Mouse (Mus musculus): Measurements from ENCODE around the gene Cym. TPM values are rescaled to one million over a fixed set of nuclear protein-coding genes. Genes with fewer than 3 reads are reported as not detected.

Gene Cym
- polyA plus RNA-seq, 1 experiment from 2014 or later, result not detected

GRCm38 (mm10) chr3:107233351-107233813 is 11.8 kb upstream of the Cym start:
- H3K9ac ChIP-seq (ENCODE audit: low read depth, low read length), result no peak overlapping the region
- H3K4me1 ChIP-seq (ENCODE audit: control insufficient read depth, insufficient read depth, low read length), result 0 out of 2 replicates have a peak, but pooled peaks cover 5% of the 10 kb centered on the region
- ATAC-seq (ENCODE audit: low read depth) (0 out of 2 replicates have a peak, but pooled peaks have one; percentile 8), DNase-seq (ENCODE audit: low spot score) (peak; percentile 83)
- 5% methylated on average over 11 of the region's 11 CpGs for WGBS
- H3K27ac ChIP-seq (replicated peaks; ENCODE audit: low read depth, low read length), result no peak overlapping the region
- no peaks in the 10 kb centered on the region for H3K9me3 ChIP-seq (ENCODE audit: control insufficient read depth, low read length)
- H3K27me3 ChIP-seq (replicated peaks; ENCODE audit: control insufficient read depth, insufficient read depth, low read length), result no peaks in the 10 kb centered on the region
- no peaks in the 10 kb centered on the region for H3K36me3 ChIP-seq (ENCODE audit: control insufficient read depth, insufficient read depth, low read length)
- H3K4me3 ChIP-seq (ENCODE audit: low read depth, low read length), result no peak overlapping the region
- H3K4me2 ChIP-seq (ENCODE audit: low read depth, low read length), result 0 out of 2 replicates have a peak overlapping the region, but pooled peaks have one; percentile 23

- Histone ChIP-seq H3K9me3 (ENCODE audit: control insufficient read depth, low read length) (no peaks in the 10 kb centered on the region), H3K4me2 (ENCODE audit: low read depth, low read length) (no peak overlapping the region), H3K9ac (ENCODE audit: low read depth, low read length) (no peak overlapping the region), H3K4me3 (ENCODE audit: low read depth, low read length) (no peak overlapping the region), H3K27ac (replicated peaks; ENCODE audit: low read depth, low read length) (no peak overlapping the region), H3K36me3 (ENCODE audit: control insufficient read depth, insufficient read depth, low read length) (no peaks in the 10 kb centered on the region), H3K4me1 (ENCODE audit: control insufficient read depth, insufficient read depth, low read length) (0 out of 2 replicates have a peak, but pooled peaks cover 5% of the 10 kb centered on the region), H3K27me3 (replicated peaks; ENCODE audit: control insufficient read depth, insufficient read depth, low read length) (no peaks in the 10 kb centered on the region)
- DNase-seq (ENCODE audit: low spot score) (peak; percentile 18), ATAC-seq (ENCODE audit: low read depth) (no peak)
- 38% methylated on average over 4 of the region's 4 CpGs for WGBS
Observed at GRCm38 (mm10) chr3:107231202-107231601, 9.7 kb upstream of the Cym start.

GRCm38 (mm10) chr3:107230527-107230926 is 9.0 kb upstream of the Cym start, which contains the start of gene A630076J17Rik:
Gene A630076J17Rik (plus strand): TSS chr3:107230614.
- Histone ChIP-seq H3K9ac (ENCODE audit: low read depth, low read length) (no peak within 1 kb of the TSS), H3K36me3 (ENCODE audit: control insufficient read depth, insufficient read depth, low read length) (no peaks in the 10 kb centered on the region), H3K4me3 (ENCODE audit: low read depth, low read length) (no peak within 1 kb of the TSS), H3K27me3 (replicated peaks; ENCODE audit: control insufficient read depth, insufficient read depth, low read length) (no peaks in the 10 kb centered on the region), H3K9me3 (ENCODE audit: control insufficient read depth, low read length) (no peaks in the 10 kb centered on the region), H3K27ac (replicated peaks; ENCODE audit: low read depth, low read length) (no peak within 1 kb of the TSS), H3K4me1 (ENCODE audit: control insufficient read depth, insufficient read depth, low read length) (0 out of 2 replicates have a peak, but pooled peaks cover 5% of the 10 kb centered on the region), H3K4me2 (ENCODE audit: low read depth, low read length) (no peak within 1 kb of the TSS)
- DNase-seq (ENCODE audit: low spot score) (no peak), ATAC-seq (ENCODE audit: low read depth) (no peak)
- whole genome bisulfite sequencing, result 47% methylated on average over 1 of the region's 1 CpGs

- no peaks in the 10 kb centered on the region for H3K36me3 ChIP-seq (ENCODE audit: control insufficient read depth, insufficient read depth, low read length)
- 0 out of 2 replicates have a peak, but pooled peaks cover 5% of the 10 kb centered on the region for H3K4me1 ChIP-seq (ENCODE audit: control insufficient read depth, insufficient read depth, low read length)
- DNase-seq (ENCODE audit: low spot score) (no peak), ATAC-seq (ENCODE audit: low read depth) (peak; percentile 44; the same call in 1 of the 2 replicates)
- H3K27ac ChIP-seq (replicated peaks; ENCODE audit: low read depth, low read length), result no peak overlapping the region
- H3K27me3 ChIP-seq (replicated peaks; ENCODE audit: control insufficient read depth, insufficient read depth, low read length), result no peaks in the 10 kb centered on the region
- H3K4me2 ChIP-seq (ENCODE audit: low read depth, low read length), result no peak overlapping the region
- WGBS, result 59% methylated on average over 5 of the region's 5 CpGs
- H3K9me3 ChIP-seq (ENCODE audit: control insufficient read depth, low read length), result no peaks in the 10 kb centered on the region
- H3K4me3 ChIP-seq (ENCODE audit: low read depth, low read length), result no peak overlapping the region
- H3K9ac ChIP-seq (ENCODE audit: low read depth, low read length), result no peak overlapping the region
Observed at GRCm38 (mm10) chr3:107229822-107230221, 8.3 kb upstream of the Cym start.

- DNase-seq (ENCODE audit: low spot score) (no peak), ATAC-seq (ENCODE audit: low read depth) (no peak)
- no peak overlapping the region for H3K9ac ChIP-seq (ENCODE audit: low read depth, low read length)
- H3K9me3 ChIP-seq (ENCODE audit: control insufficient read depth, low read length), result peaks cover 2% of the 10 kb centered on the region; the same call in 1 of the 2 replicates
- no peaks in the 10 kb centered on the region for H3K36me3 ChIP-seq (ENCODE audit: control insufficient read depth, insufficient read depth, low read length)
- H3K4me1 ChIP-seq (ENCODE audit: control insufficient read depth, insufficient read depth, low read length), result 0 out of 2 replicates have a peak, but pooled peaks cover 5% of the 10 kb centered on the region
- H3K27me3 ChIP-seq (replicated peaks; ENCODE audit: control insufficient read depth, insufficient read depth, low read length), result no peaks in the 10 kb centered on the region
- no peak overlapping the region for H3K4me3 ChIP-seq (ENCODE audit: low read depth, low read length)
- H3K27ac ChIP-seq (replicated peaks; ENCODE audit: low read depth, low read length), result no peak overlapping the region
- 78% methylated on average over 5 of the region's 5 CpGs for WGBS
- no peak overlapping the region for H3K4me2 ChIP-seq (ENCODE audit: low read depth, low read length)
Observed at GRCm38 (mm10) chr3:107229221-107229620, 7.7 kb upstream of the Cym start.

DNA sequence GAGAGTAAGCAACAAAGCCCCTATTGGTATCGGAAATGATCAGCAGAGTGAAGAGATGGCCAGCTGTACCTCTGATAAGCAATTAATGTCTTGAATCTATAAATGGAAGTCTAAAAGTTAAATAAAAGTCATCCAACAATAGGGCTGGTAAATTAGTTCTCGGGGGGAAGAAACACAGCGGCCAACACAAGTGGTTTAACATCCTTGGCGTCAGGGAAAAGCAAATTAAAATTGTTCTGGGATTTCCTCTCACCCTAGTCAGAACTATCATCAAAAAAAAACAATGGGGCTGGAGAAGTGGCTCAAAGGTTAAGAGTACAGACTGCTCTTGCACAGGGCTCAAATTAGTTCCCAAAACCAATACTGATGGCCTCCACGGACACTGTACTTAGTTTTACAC is 4.3 kb upstream of the Cym start:
- WGBS, result 89% methylated on average over 5 of the region's 5 CpGs

GRCm38 (mm10) chr3:107223230-107223629 is 1.7 kb upstream of the Cym start:
- Histone ChIP-seq H3K4me1 (ENCODE audit: control insufficient read depth, insufficient read depth, low read length) (no peaks in the 10 kb centered on the region), H3K27ac (replicated peaks; ENCODE audit: low read depth, low read length) (no peak overlapping the region), H3K27me3 (replicated peaks; ENCODE audit: control insufficient read depth, insufficient read depth, low read length) (no peaks in the 10 kb centered on the region), H3K9me3 (ENCODE audit: control insufficient read depth, low read length) (peaks cover 3% of the 10 kb centered on the region; the same call in 1 of the 2 replicates), H3K36me3 (ENCODE audit: control insufficient read depth, insufficient read depth, low read length) (no peaks in the 10 kb centered on the region), H3K4me3 (ENCODE audit: low read depth, low read length) (no peak overlapping the region), H3K9ac (ENCODE audit: low read depth, low read length) (no peak overlapping the region), H3K4me2 (ENCODE audit: low read depth, low read length) (no peak overlapping the region)
- ATAC-seq (ENCODE audit: low read depth) (no peak), DNase-seq (ENCODE audit: low spot score) (no peak)
- WGBS, result 76% methylated on average over 1 of the region's 1 CpGs

More for the DNA sequence above, 4.3 kb upstream of the Cym start:
- DNase-seq (ENCODE audit: low spot score) (no peak), ATAC-seq (ENCODE audit: low read depth) (no peak)
- Histone ChIP-seq H3K4me3 (ENCODE audit: low read depth, low read length) (no peak overlapping the region), H3K27me3 (replicated peaks; ENCODE audit: control insufficient read depth, insufficient read depth, low read length) (no peaks in the 10 kb centered on the region), H3K9me3 (ENCODE audit: control insufficient read depth, low read length) (peaks cover 3% of the 10 kb centered on the region; the same call in 1 of the 2 replicates), H3K27ac (replicated peaks; ENCODE audit: low read depth, low read length) (no peak overlapping the region), H3K36me3 (ENCODE audit: control insufficient read depth, insufficient read depth, low read length) (no peaks in the 10 kb centered on the region), H3K4me2 (ENCODE audit: low read depth, low read length) (no peak overlapping the region), H3K4me1 (ENCODE audit: control insufficient read depth, insufficient read depth, low read length) (0 out of 2 replicates have a peak, but pooled peaks cover 5% of the 10 kb centered on the region), H3K9ac (ENCODE audit: low read depth, low read length) (no peak overlapping the region)

- no peaks in the 10 kb centered on the region for H3K36me3 ChIP-seq (ENCODE audit: control insufficient read depth, insufficient read depth, low read length)
- H3K27me3 ChIP-seq (replicated peaks; ENCODE audit: control insufficient read depth, insufficient read depth, low read length), result no peaks in the 10 kb centered on the region
- no peak overlapping the region for H3K4me3 ChIP-seq (ENCODE audit: low read depth, low read length)
- no peaks in the 10 kb centered on the region for H3K9me3 ChIP-seq (ENCODE audit: control insufficient read depth, low read length)
- DNase-seq (ENCODE audit: low spot score) (no peak), ATAC-seq (ENCODE audit: low read depth) (no peak)
- no peak overlapping the region for H3K9ac ChIP-seq (ENCODE audit: low read depth, low read length)
- no peak overlapping the region for H3K4me2 ChIP-seq (ENCODE audit: low read depth, low read length)
- H3K27ac ChIP-seq (replicated peaks; ENCODE audit: low read depth, low read length), result no peak overlapping the region
- 86% methylated on average over 7 of the region's 7 CpGs for WGBS
- H3K4me1 ChIP-seq (ENCODE audit: control insufficient read depth, insufficient read depth, low read length), result no peaks in the 10 kb centered on the region
Observed at GRCm38 (mm10) chr3:107218572-107218971, 3.0 kb downstream of the Cym start.

DNA sequence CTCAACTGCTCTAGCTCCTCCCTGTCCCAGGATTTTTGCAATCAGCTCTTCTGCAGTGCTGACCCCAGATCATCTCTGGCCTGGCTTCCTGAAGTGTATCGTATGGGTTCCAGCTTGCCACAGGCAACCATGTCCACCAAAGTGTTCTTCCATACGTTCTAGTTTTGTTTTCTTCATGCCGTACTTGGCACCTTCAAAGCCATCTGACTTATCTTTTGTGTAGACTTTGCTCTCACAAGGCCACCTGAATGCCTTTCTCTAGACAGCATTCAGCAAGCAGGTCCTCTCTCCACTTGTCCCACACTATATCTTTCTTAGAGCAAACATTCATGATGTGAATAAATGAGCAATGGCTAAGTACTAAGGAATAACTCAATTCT is 4.4 kb downstream of the Cym start:
- ATAC-seq (ENCODE audit: low read depth) (no peak), DNase-seq (ENCODE audit: low spot score) (no peak)
- Histone ChIP-seq H3K4me2 (ENCODE audit: low read depth, low read length) (no peak overlapping the region), H3K27me3 (replicated peaks; ENCODE audit: control insufficient read depth, insufficient read depth, low read length) (no peaks in the 10 kb centered on the region), H3K4me1 (ENCODE audit: control insufficient read depth, insufficient read depth, low read length) (no peaks in the 10 kb centered on the region), H3K36me3 (ENCODE audit: control insufficient read depth, insufficient read depth, low read length) (no peaks in the 10 kb centered on the region), H3K27ac (replicated peaks; ENCODE audit: low read depth, low read length) (no peak overlapping the region), H3K9me3 (ENCODE audit: control insufficient read depth, low read length) (no peaks in the 10 kb centered on the region), H3K9ac (ENCODE audit: low read depth, low read length) (no peak overlapping the region), H3K4me3 (ENCODE audit: low read depth, low read length) (no peak overlapping the region)
- WGBS, result 83% methylated on average over 3 of the region's 3 CpGs
